Mouse (Mus musculus): Measurements from ENCODE around the gene Klk1b4. TPM values are rescaled to one million over a fixed set of nuclear protein-coding genes. Genes with fewer than 3 reads are reported as not detected.
"Not testable (repeated sequence)": the region's sequence is repeated elsewhere in the genome, so short reads cannot be mapped to it uniquely, and the experiment has no call there.

Gene Klk1b4
- polyA plus RNA-seq, 1 experiment from 2014 or later = not detected

DNA sequence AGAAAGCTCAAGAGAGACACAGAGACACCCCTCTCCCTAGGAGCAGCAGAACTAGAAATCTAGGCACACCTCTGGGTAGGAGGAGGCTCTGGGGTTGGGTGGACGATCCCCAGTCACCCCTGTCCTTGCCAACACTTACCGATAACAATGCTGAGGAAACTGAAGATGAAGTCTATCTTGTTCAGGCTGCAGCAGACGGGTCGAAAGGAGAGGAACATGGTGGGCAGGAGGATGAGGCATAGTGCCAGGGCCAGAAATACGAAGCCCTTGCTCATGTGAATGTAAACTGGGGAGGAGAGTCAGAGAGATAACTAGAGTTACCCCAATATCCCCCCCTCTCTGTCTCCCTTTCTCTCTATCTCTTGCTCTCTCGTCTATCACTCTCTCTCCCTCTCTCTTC lies 15.1 kb downstream of the Klk1b4 start:
- DNase-seq (ENCODE audit: low spot score); ATAC-seq (ENCODE audit: low FRiP score): not testable (repeated sequence)
- 83% methylated on average over 6 of the region's 6 CpGs for WGBS

DNA sequence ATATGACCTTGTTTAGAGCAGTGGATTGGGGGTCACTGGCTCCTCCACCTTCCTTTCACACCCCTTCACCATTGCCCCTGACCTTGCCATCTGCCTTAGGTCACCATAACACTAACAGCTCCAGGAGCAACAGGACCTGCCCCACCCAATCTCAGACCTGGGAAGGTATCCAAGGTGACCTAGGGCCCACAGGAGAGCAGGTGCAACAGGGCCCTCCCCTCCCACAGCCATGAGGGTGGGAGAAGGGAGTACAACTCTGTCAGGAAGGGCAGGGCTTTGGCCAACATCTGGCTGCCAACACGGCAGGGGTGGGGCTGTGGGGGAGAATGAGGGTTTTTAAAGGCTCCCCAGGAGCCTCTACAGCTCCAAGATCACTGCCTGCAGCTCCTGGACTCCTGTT lies 17.8 kb downstream of the Klk1b4 start, which contains the start of gene Klk1:
Gene Klk1, plus strand, starts transcription at position 285 of the 400 bp plus-strand sequence.
- no peaks in the 10 kb centered on the region for H3K27me3 ChIP-seq (ENCODE audit: control insufficient read depth, insufficient read depth, low read length)
- no peak within 1 kb of the TSS for H3K27ac ChIP-seq (ENCODE audit: low read depth, low read length)
- WGBS = 45% methylated on average over 1 of the region's 1 CpGs
- no peaks in the 10 kb centered on the region for H3K9me3 ChIP-seq (ENCODE audit: control insufficient read depth, low read length)
- no peak within 1 kb of the TSS for H3K4me2 ChIP-seq (replicated peaks; ENCODE audit: low read depth, low read length)
- ATAC-seq (ENCODE audit: low FRiP score) (no peak), DNase-seq (ENCODE audit: low spot score) (no peak)
- no peaks in the 10 kb centered on the region for H3K36me3 ChIP-seq (ENCODE audit: control insufficient read depth, insufficient read depth, low read length)
- H3K4me3 ChIP-seq (ENCODE audit: low read depth, low read length) = no peak within 1 kb of the TSS
- H3K4me1 ChIP-seq (replicated peaks; ENCODE audit: control insufficient read depth, insufficient read depth, low read length) = no peaks in the 10 kb centered on the region
- H3K9ac ChIP-seq (ENCODE audit: low read depth, low read length) = no peak within 1 kb of the TSS

More for the DNA sequence above, 15.1 kb downstream of the Klk1b4 start:
- not testable (repeated sequence) for H3K4me1 ChIP-seq (replicated peaks; ENCODE audit: control insufficient read depth, insufficient read depth, low read length); H3K4me2 ChIP-seq (replicated peaks; ENCODE audit: low read depth, low read length); H3K9ac ChIP-seq (ENCODE audit: low read depth, low read length); H3K9me3 ChIP-seq (ENCODE audit: control insufficient read depth, low read length); H3K27me3 ChIP-seq (ENCODE audit: control insufficient read depth, insufficient read depth, low read length); H3K4me3 ChIP-seq (ENCODE audit: low read depth, low read length); H3K36me3 ChIP-seq (ENCODE audit: control insufficient read depth, insufficient read depth, low read length); H3K27ac ChIP-seq (ENCODE audit: low read depth, low read length)

DNA sequence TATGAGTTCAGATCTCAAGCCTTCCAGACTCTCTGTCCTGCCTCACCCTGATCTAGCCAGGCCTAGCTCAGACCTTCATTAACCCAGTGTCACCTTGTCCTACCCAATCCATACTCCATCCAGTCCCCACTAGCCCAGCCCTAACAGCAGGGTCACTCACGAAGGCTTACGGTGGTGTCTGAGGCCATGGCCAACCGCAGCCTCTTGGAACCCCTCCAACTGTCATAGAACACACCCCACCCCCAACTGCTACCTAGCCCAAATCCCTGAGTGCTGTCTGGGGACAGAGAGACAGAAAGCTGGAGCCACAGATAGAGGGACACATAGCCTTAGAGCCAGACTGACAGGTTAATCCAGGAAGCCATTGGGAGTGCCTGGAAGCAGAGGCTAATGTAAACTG lies 28.7 kb downstream of the Klk1b4 start, which contains the start of gene Gm36864:
Gene Gm36864, plus strand, starts transcription at position 269 of the 400 bp plus-strand sequence.
- Histone ChIP-seq H3K36me3 (ENCODE audit: control insufficient read depth, insufficient read depth, low read length) (no peaks in the 10 kb centered on the region), H3K4me1 (replicated peaks; ENCODE audit: control insufficient read depth, insufficient read depth, low read length) (no peaks in the 10 kb centered on the region), H3K27ac (ENCODE audit: low read depth, low read length) (no peak within 1 kb of the TSS), H3K27me3 (ENCODE audit: control insufficient read depth, insufficient read depth, low read length) (no peaks in the 10 kb centered on the region), H3K9me3 (ENCODE audit: control insufficient read depth, low read length) (no peaks in the 10 kb centered on the region), H3K4me2 (replicated peaks; ENCODE audit: low read depth, low read length) (no peak within 1 kb of the TSS), H3K4me3 (ENCODE audit: low read depth, low read length) (no peak within 1 kb of the TSS), H3K9ac (ENCODE audit: low read depth, low read length) (no peak within 1 kb of the TSS)
- no peak for ATAC-seq (ENCODE audit: low FRiP score)
- DNase-seq (ENCODE audit: low spot score) = no peak
- WGBS = 75% methylated on average over 3 of the region's 3 CpGs

DNA sequence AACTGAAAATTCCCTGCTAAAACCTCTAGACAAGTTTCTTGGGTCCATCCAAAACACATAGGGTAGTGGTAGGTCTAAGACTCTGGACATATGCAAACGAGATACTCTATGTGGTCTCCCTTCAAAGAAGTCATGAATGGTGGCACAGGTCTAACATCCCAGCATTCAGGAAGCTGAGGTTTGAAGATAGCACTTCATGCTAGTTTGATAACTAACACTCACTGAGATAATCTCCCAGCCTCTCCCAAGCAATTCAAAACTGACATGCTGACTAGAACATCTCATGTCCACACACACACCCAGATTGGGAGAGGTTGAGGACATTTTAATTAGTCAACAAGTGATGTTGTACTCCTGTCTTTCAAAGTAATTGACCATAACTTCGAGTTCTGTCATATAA lies 32.7 kb downstream of the Klk1b4 start:
- H3K27me3 ChIP-seq (ENCODE audit: control insufficient read depth, insufficient read depth, low read length) = no peaks in the 10 kb centered on the region
- H3K4me1 ChIP-seq (replicated peaks; ENCODE audit: control insufficient read depth, insufficient read depth, low read length) = no peaks in the 10 kb centered on the region
- no peak overlapping the region for H3K27ac ChIP-seq (ENCODE audit: low read depth, low read length)
- WGBS = 67% methylated on average over 2 of the region's 2 CpGs
- no peak for ATAC-seq (ENCODE audit: low FRiP score)
- H3K4me2 ChIP-seq (replicated peaks; ENCODE audit: low read depth, low read length) = no peak overlapping the region
- H3K9ac ChIP-seq (ENCODE audit: low read depth, low read length) = no peak overlapping the region
- DNase-seq (ENCODE audit: low spot score) = no peak
- no peak overlapping the region for H3K4me3 ChIP-seq (ENCODE audit: low read depth, low read length)
- H3K36me3 ChIP-seq (ENCODE audit: control insufficient read depth, insufficient read depth, low read length) = no peaks in the 10 kb centered on the region
- no peaks in the 10 kb centered on the region for H3K9me3 ChIP-seq (ENCODE audit: control insufficient read depth, low read length)

DNA sequence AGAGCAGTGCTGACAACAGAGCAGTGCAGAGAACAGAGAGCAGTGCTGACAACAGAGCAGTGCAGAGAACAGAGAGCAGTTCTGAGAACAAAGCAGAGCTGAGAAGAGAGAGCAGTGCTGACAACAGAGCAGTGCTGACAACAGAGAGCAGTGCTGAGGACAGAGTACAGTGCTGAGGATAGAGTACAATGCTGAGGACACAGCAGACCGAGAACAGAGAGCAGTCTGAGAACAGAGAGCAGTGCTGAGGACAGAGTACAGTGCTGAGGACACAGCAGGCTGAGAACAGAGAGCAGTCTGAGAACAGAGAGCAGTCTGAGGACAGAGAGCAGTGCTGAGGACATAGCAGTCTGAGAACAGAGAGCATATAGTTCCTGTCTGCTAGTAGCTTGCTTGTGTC lies 33.5 kb downstream of the Klk1b4 start:
- Histone ChIP-seq H3K4me2 (replicated peaks; ENCODE audit: low read depth, low read length) (no peak overlapping the region), H3K4me3 (ENCODE audit: low read depth, low read length) (no peak overlapping the region), H3K27me3 (ENCODE audit: control insufficient read depth, insufficient read depth, low read length) (no peaks in the 10 kb centered on the region), H3K27ac (ENCODE audit: low read depth, low read length) (no peak overlapping the region), H3K4me1 (replicated peaks; ENCODE audit: control insufficient read depth, insufficient read depth, low read length) (no peaks in the 10 kb centered on the region; the same call in 1 of the 2 replicates), H3K36me3 (ENCODE audit: control insufficient read depth, insufficient read depth, low read length) (no peaks in the 10 kb centered on the region), H3K9me3 (ENCODE audit: control insufficient read depth, low read length) (no peaks in the 10 kb centered on the region), H3K9ac (ENCODE audit: low read depth, low read length) (no peak overlapping the region)
- WGBS = 57% methylated on average over 1 of the region's 1 CpGs
- ATAC-seq (ENCODE audit: low FRiP score) (no peak), DNase-seq (ENCODE audit: low spot score) (no peak)

DNA sequence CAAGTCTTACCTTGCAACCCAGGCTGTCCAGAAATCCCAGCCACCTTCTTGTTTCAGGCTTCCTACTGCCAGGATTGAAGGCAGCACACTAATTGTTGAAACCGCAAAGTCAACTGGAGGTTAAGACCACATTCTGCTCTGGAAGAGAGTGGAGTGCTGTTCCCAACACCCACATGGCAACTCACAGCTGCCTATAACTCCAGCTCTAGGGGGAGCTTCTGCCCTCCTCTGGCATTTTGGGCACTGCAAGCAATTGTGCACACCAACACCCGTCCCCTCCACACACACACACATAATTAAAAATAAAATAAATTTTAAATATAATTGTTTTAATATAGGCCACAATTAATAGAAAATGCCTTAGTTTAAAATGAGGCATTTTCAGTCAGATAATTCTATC lies 33.9 kb downstream of the Klk1b4 start:
- Histone ChIP-seq H3K27ac (ENCODE audit: low read depth, low read length) (no peak overlapping the region), H3K4me2 (replicated peaks; ENCODE audit: low read depth, low read length) (no peak overlapping the region), H3K9me3 (ENCODE audit: control insufficient read depth, low read length) (no peaks in the 10 kb centered on the region), H3K36me3 (ENCODE audit: control insufficient read depth, insufficient read depth, low read length) (no peaks in the 10 kb centered on the region), H3K4me3 (ENCODE audit: low read depth, low read length) (no peak overlapping the region), H3K4me1 (replicated peaks; ENCODE audit: control insufficient read depth, insufficient read depth, low read length) (no peaks in the 10 kb centered on the region; the same call in 1 of the 2 replicates), H3K27me3 (ENCODE audit: control insufficient read depth, insufficient read depth, low read length) (no peaks in the 10 kb centered on the region), H3K9ac (ENCODE audit: low read depth, low read length) (no peak overlapping the region)
- 79% methylated on average over 2 of the region's 2 CpGs for WGBS
- ATAC-seq (ENCODE audit: low FRiP score) = no peak
- DNase-seq (ENCODE audit: low spot score) = no peak

DNA sequence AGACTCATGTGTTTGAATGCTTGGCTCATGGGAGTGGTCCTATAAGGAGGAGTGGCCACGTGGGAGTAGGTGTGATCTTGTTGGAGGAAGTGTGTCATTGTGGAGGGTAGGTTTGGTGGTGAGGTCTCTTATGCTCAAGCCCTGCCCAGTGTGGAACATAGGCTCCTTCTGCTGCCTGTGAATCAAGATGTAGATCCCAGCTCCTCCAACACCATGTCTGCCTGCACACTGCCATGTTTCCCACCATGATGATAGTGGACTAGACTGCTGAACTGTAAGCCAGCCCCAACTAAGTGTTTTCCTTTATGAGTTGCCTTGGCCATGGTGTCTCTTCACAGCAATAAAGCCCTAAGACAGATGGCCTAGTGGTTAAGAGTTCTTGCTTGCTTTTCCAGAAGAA lies 36.8 kb downstream of the Klk1b4 start:
- Histone ChIP-seq H3K9ac (ENCODE audit: low read depth, low read length) (no peak overlapping the region), H3K4me1 (replicated peaks; ENCODE audit: control insufficient read depth, insufficient read depth, low read length) (peaks cover 2% of the 10 kb centered on the region; the same call in 1 of the 2 replicates), H3K27ac (ENCODE audit: low read depth, low read length) (no peak overlapping the region), H3K27me3 (ENCODE audit: control insufficient read depth, insufficient read depth, low read length) (no peaks in the 10 kb centered on the region), H3K9me3 (ENCODE audit: control insufficient read depth, low read length) (no peaks in the 10 kb centered on the region), H3K4me2 (replicated peaks; ENCODE audit: low read depth, low read length) (no peak overlapping the region), H3K36me3 (ENCODE audit: control insufficient read depth, insufficient read depth, low read length) (0 out of 2 replicates have a peak, but pooled peaks cover 1% of the 10 kb centered on the region), H3K4me3 (ENCODE audit: low read depth, low read length) (no peak overlapping the region)
- ATAC-seq (ENCODE audit: low FRiP score) = no peak
- no peak for DNase-seq (ENCODE audit: low spot score)
- WGBS = 70% methylated on average over 1 of the region's 1 CpGs

DNA sequence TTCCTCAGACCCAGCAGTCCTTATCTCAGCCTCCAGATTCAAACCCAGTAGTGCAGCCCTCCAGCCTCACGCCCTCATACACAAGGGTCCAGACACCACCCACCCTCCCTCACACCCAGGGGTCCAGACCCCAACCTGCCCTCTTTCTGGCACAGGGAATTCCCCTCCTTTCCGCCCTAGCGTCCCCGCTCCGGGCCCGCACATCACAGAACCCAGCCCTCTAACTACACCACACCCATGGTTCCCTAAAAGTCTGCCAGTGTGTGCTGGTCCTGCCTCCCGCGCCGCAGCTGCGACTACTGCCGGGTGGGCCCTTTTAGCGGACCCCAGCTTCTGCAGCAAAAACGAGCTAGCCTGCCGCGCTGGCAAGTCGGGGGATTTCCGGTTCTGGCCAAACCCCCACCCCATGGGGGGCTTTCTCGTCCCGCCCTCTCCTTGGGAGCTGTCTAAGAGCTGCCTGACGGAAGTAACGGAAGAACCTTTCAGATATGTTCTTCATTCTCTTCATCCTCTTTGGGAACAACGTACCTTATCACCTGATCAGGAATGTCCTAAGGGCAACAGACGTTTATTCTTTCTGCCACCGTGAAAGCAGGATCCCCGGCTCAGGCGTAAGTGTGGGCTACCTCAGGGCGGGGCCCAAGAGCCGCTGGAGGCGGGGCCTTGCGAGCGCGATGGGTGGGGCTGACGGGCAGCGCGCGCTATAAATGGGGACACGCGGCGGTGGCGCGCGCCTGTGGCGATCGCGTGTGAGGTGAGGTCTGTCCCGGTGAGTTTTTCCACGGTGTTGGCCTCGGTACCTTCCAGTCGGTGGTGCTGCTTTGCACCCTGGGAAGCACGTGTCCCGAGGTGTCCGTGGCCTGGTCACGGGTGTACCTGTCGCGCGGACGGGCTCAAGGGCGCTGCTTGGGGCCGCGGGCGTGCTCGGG lies 39.1 kb downstream of the Klk1b4 start, which contains the start of the genes 1700028J19Rik and 2410002F23Rik:
Gene 1700028J19Rik, minus strand, starts transcription at position 641 of the 929 bp plus-strand sequence.
Gene 2410002F23Rik, plus strand, starts transcription at position 668 of the 929 bp plus-strand sequence.
- peak; percentile 92 for DNase-seq (ENCODE audit: low spot score)
- peak within 1 kb of the TSS; percentile 86 for H3K9ac ChIP-seq (ENCODE audit: low read depth, low read length)
- no peaks in the 10 kb centered on the region for H3K9me3 ChIP-seq (ENCODE audit: control insufficient read depth, low read length)
- peak within 1 kb of the TSS; percentile 74 for H3K27ac ChIP-seq (ENCODE audit: low read depth, low read length)
- WGBS = under 1% methylated on average over 62 of the region's 62 CpGs
- H3K27me3 ChIP-seq (ENCODE audit: control insufficient read depth, insufficient read depth, low read length) = no peaks in the 10 kb centered on the region
- H3K4me2 ChIP-seq (replicated peaks; ENCODE audit: low read depth, low read length) = peak within 1 kb of the TSS; percentile 67
- ATAC-seq (ENCODE audit: low FRiP score) = peak; percentile 88
- H3K36me3 ChIP-seq (ENCODE audit: control insufficient read depth, insufficient read depth, low read length) = peaks cover 17% of the 10 kb centered on the region
- H3K4me1 ChIP-seq (replicated peaks; ENCODE audit: control insufficient read depth, insufficient read depth, low read length) = peaks cover 4% of the 10 kb centered on the region; the same call in 1 of the 2 replicates
- peak within 1 kb of the TSS; percentile 82 for H3K4me3 ChIP-seq (ENCODE audit: low read depth, low read length)

Data from hindbrain, embryonic 11.5 days (tissue).